Mouse (Mus musculus): ENCODE results near the gene Zic2.

Zic2 gene

DNA sequence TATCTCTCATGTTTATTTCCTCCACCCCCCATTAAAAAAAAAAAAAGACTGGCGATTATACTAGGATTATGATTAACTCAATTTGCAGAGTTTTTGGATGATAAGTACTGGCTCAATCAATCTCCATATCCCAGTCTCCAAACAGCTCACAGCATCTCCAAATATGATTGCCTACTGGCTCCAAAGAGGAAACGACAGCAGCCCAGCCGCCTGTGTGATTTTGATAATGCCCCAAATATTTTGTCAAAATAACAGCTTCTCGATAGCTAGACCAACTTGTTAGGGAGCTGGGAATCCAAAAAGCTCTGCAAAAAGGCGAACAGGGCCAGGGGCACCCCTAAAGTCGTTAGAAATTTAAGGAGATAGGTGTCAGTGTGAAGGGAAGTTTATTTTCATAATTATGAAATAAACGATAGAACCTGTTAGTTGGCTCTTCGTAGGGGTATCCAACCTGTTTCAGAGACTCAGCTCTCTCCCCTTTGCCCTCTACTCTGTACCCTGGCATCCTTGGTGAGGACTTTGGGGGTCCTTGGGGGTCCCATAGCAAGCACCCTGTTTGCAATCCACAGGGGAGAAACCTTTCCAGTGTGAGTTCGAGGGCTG, 2.8 kb downstream of the Zic2 start:
- DNase-seq = peak in 1 of 2 experiments; percentile 28

DNA sequence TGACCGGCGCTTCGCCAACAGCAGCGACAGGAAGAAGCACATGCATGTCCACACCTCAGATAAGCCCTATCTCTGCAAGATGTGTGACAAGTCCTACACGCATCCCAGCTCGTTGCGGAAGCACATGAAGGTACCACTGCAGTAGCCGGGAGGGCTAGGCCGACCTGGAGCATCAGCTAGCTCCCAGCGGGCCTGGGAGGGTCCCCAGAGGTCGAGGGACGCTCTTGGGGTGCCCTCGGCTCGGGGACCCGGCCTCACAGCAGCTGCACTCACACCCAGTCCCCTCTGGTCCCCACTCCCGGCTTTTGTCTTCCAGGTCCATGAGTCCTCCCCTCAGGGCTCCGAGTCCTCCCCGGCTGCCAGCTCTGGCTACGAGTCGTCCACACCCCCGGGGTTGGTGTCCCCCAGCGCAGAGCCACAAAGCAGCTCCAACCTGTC, 3.4 kb downstream of the Zic2 start:
- peak; percentile 72 to 82 for DNase-seq

DNA sequence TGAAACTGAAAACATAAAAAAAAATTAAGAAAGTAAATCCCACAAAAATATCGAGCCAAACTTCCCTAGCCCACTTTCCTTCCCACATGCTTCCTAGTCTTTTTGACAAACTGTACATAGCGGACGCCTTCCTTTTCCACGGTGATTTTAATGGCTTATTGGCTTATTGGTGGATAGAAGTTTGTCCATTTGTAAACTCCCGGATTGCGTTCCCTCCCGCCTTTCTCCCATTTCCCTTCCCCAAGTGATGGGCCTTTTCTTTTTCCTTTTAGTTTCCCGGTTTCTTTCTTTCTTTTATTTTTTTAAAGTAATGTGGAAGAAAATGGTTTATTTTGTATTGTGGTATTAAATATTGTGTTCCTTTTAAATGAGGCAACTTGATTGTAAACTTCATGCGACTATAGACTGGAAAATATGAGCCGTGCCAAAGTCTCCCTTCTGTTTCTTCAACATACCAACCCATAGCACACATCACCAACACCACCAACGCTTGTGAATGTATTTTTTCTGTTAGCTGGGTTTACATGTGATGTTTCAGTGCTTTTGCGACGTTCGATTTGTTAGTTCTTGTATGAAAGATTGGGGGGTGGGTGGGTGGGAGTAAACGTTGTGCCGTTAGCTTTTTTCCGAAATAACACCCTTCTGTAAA, 4.3 kb downstream of the Zic2 start:
- peak; percentile 26 to 35 for DNase-seq

DNA sequence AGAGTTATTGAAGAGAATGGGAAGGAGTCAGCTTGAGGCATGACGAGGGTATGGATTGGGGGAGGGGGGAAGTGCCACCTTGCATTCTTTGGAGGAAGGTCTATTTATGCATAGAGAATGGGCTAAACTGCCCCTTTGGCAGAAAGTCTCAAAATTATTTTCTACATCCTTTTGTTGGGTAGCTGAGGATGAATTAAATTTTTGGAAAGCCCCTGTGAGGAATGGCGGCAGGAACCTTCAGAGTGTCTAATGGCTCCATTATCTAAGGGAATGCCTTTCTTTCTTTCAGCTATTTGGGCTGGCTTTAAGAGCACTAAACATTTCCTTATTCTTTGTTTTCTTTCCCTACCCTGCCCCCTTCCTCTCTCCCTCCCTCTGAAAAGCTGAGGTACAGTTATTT, 5.1 kb downstream of the Zic2 start:
- DNase-seq = peak; percentile 36 to 48

DNA sequence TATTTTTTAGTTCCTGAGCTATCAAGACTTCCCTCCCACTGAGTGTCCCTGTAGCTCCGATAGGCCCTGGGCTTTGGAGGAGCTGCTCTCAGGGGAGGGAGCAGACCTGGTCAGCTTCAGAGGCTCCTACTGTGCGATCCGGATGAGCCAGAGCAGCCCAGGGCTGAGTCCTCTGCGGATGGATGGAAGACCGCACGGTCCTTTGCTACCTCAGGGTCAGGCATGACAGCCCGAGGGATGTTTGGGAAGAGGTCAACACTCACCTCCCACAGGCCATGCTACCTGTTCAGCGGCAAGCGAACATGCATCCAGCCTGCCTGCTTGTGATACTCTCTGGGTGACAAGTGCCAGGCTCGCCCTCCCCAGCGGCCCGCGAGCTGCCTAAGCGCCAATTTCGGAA, 5.9 kb downstream of the Zic2 start:
- peak; percentile 74 to 81 for DNase-seq

DNA sequence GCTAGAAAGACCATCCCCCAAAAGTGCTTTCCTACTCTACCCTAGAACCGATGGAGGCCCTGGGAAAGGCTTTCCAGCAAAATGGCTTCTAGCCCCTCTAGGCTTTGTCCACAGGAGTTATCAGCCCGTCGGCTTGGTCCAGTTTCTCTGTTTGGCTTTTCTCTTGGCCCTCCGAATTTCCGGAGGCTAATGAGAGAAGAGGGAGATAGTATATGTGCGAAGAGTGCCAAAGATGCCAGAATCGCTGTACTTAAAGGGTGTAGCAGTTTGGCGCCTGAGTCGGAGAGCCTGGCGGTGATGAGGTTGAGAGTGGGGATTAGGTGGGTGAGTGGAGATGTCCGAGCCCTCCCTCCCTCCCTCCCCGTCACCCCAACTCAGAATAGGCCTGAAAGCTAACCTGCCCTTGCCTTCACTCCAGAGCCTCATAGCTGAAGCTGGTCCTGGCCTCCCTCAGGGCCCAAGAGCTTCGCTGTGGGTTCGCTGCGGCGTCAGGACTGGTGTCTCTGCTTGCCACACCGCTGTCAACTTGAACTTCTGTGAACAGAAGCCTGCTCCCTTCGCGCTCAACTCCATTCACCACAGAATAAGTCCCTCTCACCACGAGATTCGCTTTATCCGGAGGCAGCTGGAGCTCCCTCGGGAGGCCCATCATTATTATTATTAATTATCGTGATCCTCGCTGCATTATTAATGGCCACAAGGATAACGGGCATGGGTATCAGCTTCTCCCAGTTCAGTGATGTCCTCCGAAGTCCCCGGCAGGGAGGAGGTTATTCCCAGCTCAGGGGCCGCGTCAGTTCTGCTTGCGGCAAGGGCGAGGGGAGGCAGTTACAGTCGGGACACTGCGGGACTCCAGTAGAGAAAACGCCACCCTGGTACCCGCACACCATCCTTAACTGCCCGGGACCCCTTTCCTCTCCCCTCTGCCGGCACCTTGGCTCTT, 7.1 kb downstream of the Zic2 start:
- DNase-seq = peak; percentile 69 to 79

DNA sequence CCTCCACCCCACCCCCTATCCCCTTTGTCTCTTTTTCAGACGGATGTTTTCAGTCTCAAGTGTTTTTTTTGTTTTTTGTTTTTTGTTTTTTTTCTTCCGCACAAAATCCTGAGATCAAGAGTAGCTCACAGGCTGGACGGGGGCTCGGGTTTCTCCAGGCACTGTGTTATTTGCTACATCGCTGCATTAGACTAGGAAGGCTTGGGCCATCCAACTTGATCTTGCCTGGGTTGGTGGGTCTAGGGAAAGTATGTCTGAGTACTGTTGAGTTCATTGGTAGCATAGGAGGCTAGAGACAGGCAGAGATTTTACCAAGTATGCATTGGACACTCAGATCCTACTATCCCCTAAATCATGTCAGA, 7.8 kb downstream of the Zic2 start:
- peak in 1 of 2 experiments; percentile 43 for DNase-seq

DNA sequence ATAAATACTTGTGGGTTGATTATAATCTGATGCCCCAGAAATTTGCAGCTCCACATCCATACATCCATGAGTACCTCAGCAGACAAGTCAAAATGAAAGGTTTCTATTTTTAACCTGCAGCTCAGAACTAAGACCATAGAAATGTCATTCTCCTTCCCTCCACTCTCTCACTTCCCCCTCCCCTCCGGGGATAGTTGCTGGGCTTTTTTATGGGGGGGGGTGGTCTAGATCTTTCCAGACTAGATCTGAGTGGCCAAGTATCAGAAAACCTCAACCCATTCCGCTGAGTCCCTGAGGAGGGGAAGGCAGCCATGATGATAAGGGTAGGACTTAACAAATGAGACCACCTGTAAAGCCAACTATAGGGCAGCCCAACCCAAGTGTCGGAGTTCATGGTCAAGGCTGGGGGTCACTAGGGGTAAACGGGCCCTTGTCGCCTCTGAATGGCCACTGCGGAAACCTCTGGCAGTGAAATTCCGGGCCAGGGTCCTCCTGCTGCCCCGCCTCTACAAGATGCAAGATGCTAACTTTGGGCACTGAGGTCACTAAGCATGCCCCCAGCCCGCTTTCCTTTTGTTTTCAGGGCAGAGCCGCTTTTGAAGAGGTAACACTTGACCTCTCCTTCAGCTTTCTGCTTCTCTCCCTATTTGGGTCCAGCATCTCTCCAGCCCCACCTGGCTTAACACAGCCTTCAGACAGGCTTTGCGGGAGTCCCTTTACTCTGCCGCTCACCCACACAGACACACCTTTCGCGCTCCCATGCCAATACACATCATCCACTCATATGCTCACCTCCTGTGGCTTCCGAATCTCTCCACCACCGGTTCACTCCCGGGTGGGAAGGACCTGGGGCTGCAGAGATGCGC, 8.6 kb downstream of the Zic2 start:
- peak; percentile 84 to 87 for DNase-seq

DNA sequence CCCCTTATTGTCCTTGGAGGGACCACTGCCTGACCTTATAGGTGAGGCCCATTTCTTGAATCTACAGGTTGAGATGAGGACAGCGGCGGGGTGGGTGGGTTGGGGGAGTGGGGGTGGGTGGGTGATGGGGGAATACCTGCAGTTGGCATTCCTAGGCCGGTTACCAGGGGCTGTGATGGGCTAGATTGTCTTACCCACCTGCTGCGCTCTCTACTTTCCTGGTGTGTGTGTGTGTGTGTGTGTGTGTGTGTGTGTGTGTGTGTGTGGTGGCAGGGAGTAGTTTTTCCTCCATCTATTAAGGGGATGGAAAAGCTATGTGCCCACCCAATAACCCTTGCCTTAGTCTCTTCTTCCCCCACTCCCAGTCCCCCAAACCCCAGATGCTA, 9.2 kb downstream of the Zic2 start:
- peak in 1 of 2 experiments; percentile 64 for DNase-seq

DNA sequence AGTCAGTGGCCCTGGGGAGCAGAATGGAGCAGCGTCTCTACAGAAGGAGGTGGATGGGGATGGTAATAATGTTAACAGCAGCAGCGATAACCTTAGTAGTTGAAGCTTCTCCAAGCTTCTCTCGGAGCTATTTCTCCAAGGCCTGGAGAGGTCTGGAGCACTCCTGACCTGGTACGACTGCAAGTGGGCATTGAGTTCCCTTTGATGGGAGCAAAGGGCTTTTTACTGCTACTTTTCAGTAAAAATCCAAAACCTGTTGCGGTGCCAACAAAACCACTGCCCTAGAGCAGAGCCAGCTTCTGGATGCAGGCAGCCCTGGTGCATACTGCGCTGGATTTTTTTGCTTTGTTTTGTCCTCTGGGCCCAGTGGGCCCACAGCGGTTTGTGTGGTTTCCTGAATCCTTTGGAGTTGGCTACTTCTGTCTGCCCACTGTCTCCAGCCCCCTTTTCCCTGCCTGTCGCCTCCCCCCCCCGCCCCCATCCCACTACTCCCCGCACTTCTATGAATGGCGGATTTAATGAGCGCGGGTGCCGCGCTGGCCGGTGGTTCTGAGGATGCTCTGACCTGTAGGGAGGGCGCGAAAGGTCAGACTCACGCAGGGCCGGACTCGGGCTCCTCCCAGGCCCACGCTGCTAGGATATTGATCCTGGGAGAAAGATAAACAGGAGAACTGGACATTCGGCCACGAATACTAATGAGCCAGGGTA, 9.8 kb downstream of the Zic2 start:
- DNase-seq = peak; percentile 75 to 78

DNA sequence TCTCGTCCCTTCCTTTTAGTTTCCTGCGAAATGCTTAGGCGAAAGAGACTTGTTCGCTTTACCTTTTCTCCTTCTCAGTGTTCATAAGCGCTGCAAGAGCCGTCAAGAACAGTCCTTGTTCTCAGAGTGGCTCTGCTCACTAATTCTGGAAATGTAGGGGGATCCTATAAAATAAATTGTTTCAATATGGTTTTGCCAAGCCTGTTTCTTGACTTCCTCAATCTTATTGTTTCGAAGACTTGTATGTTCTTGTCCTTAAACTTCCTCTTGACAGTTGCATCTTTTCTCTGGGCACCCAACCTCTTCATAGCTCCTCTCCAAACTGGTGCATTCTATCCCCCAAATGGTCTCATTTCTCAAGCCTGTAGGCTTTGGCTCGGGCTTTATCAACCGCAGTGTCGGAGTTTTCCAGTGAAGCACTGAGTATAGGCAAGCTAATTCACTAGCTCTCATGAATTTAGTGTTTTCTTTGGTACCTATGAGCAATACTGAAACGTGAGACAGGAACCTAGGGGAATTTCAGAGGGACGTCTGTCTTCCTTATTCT, 10.5 kb downstream of the Zic2 start:
- DNase-seq = peak; percentile 58 to 60

DNA sequence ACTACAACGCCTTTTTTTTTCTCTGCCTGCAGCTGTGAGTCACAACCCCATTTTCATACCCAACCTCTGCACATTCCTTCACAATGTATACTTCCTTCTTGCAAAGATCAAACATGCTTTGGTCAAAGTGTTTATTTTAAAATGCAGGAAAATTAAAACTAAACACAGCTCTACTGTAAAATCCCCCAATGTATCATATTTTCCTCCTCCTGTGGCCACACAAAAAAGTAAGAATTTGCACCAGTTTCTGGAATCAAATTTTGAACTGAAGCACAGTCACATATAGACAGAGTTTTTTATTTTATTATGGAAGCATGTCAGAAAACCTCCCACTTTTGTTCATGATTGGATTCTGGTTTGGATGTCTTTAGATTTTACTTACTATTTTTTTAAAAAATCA, 11.4 kb downstream of the Zic2 start:
- no peak for DNase-seq

DNA sequence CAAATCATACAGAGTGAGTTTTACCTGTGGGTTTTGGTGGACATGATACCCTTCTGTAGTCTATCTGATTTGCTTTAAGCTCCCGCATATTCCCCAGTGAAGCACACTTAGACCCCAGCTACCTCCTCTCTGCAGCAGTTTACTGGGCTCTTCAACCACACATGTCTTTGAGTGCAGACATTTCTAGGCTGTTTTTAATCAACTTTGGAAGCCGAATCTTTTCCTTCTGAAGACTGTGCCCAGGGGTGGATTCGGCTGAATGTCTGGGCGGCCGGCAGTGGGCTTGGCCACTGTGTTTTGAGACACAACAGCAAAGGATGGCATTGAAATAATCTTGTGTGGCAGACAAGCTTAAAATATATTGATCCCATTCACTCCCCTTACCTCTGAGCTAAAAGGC, 12.1 kb downstream of the Zic2 start:
- peak; percentile 58 to 70 for DNase-seq

DNA sequence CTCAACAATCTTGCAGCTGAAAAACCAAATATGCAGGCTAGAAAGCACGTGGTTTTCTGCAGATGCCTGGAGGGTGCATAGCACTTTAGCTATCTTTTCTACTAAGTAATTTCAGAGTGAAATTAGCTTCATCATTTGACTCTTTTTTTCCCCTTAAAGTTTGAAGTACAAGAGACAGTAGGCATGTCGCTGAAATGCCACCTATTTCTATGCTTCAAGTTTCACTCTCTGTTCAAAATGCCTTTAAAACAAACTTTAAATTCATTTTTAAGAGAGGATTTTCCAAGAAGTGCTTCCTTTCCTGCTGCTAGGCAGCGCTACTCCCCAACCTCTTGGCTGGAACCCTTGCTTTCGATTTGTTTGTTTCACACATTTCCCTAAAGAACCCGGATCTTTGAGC, 13.8 kb downstream of the Zic2 start:
- peak; percentile 29 to 47 for DNase-seq

DNA sequence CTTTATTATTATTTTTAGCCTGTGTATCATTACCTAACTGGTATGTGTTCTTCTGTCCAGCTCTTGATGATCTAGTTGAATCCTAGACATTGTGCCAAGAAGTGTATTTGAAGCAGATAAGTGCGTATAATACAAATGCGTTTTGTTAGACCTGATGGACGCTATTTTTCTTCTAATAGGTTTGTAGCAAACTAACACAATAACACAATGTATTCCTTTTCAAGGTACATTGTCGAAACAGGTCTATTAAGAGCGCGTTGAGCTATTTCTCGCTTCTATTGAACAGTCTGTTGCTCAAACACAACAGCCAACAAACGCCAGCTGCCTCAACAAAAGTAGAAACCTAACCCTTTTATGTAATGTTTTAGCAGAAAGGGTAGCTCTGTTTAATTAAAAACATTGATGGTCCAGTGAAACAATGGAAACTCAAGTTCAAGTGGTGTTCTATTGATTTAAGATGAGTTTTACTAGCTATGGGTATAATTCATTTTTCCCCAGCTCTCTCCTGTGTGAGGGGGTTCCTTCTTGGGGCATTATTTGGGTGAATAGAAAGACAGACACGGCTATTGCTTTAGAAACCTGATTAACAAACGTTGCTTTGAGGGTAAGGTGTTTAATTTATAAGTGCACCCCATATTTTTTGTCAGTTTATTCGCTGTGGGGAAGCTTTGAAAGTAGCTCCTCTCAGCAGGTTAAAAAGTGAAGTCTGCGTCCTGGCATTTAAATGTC, 14.6 kb downstream of the Zic2 start:
- DNase-seq = peak in 1 of 2 experiments; percentile 50

DNA sequence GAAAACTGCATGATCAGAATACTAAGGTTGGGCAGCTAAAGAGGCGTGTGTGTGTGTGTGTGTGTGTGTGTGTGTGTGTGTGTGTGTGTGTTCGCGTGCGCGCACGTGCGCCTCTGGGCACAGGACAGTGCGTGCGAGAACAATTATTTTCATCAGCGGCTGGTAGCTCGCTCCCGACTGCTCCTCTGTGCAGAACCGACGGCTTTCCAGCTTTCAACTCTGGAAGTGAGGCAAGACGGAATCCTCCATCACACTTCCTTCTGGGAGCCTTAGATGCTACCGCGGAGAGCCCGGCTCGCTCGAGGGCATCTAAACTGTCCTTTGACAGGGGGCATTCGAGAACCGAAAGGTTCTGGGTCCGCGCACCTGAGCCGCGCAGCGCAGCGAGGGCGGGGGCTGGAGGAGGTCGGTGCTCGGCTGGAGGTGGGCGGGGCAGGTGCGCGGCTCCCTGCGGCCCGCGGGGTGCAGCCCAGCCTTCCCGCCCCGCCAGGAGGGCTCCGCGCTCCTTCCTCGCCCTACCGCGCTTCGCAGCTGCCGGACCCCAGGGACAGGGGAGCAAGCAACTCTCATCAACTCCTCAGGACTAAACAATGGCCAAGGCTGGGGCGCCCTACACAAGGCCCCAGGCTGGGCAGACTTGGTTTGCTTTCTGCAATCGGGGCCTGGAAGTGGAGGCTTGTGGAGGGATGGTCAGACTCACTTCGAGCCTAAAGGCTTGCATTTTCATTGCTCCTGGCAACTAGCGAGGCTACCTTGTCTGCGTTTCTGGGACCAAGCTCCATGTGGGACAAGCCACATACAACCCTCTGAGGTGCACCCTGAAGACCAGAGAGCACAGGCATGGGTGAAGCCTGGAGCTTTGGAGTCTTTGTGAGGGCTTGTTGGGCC, 15.4 kb downstream of the Zic2 start, which contains the start of gene Gm10837:
Gene Gm10837 (plus strand): TSS at position 146 of the 888 bp plus-strand sequence.
- DNase-seq = peak; percentile 81 to 84

DNA sequence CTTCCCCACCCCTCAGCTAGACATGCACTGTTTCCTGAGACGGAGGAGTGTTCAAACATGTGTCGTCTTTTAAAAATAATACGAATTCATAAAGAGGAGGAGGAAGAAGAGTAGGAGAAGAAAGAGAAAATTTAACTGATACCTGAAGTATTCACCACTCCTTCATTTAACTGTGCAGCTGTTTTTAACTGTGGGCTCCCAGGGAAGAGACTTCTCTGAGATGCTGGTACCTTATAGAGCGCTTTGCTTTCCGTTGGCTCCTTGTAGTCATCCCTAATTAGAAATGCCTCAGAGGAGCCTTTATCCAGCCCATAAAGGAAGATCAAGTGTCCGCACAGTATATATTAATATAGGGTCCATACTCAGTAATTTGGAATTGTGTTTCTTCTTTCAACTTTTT, 16.3 kb downstream of the Zic2 start:
- no peak for DNase-seq

DNA sequence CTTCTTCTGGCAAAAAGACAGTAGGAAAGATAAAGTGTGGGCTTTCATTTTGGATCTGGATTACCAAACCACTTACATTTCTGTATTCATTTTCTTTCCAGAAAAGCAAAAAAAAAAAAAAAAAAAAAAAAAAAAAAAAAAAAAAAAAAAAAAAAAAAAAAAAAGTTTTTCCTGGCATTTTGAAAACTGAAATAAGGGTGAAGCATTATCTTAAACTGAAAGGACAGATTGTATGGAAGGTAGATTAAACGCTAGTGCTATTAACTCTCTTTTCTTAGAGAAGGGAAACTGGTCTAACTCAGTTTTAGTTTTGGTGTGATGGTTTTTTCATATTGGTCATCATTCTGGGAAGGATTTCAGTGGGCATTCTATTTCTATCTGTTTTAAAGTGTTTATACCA, 16.8 kb downstream of the Zic2 start:
- no peak for DNase-seq

DNA sequence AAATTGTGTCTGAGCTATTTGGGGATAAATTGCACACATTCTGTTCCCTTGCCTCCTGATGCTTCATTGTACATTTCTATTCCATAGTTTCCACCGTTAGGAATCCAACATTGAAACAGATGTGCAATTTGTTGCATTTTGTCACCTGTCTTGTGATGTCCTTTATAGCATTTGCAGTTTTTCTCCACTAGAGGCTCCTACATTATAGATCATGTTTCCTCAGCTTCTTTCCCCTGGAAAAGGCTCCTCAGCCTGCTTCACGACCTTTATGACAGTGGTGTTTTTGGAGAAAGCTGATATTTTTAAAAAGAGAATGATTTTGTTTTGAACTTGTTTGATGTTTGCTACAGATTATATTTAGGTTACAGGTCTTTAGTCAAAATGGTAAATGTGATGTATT, 33.8 kb downstream of the Zic2 start:
- DNase-seq = no peak

DNA sequence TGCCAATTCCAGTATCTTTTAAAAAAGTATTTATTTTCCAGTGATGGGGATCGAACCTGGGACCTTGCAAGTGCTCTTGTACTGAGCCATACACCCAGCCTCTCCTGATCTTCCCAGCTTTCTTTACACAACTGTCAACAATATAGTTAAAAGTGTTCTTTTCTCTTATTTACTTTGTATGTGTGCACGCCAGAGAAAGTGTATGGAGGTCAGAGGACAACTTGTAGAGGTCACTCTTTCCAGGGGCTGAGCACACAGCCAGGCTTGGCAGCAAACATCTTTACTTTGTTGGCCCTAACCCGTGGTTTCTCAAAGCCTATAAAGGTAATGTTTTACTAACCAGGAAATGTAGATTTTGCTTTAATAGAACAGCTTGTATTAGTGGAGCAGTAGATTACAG, 36.3 kb downstream of the Zic2 start:
- DNase-seq = no peak
